Mouse (Mus musculus): Measurements from ENCODE around the gene Gm525. TPM values are rescaled to one million over a fixed set of nuclear protein-coding genes. Genes with fewer than 3 reads are reported as not detected.
"Not testable (repeated sequence)": the region's sequence is repeated elsewhere in the genome, so short reads cannot be mapped to it uniquely, and the experiment has no call there.

Gene Gm525
- polyA plus RNA-seq, 1 experiment from 2014 or later = not detected

- 36% methylated on average over 5 of the region's 5 CpGs for WGBS
- not testable (repeated sequence) for H3K36me3 ChIP-seq (ENCODE audit: control insufficient read depth, insufficient read depth); H3K27me3 ChIP-seq (replicated peaks; ENCODE audit: control insufficient read depth, insufficient read depth, low read length); H3K4me2 ChIP-seq (ENCODE audit: low read length); H3K4me1 ChIP-seq (replicated peaks; ENCODE audit: control insufficient read depth, insufficient read depth, low read length); H3K9ac ChIP-seq (replicated peaks; ENCODE audit: low read depth, low read length); H3K4me3 ChIP-seq (replicated peaks; ENCODE audit: low read length); ATAC-seq; H3K27ac ChIP-seq (ENCODE audit: low read length); H3K9me3 ChIP-seq (ENCODE audit: control insufficient read depth, low read length)
These were observed 8.3 kb downstream of the Gm525 start for GRCm38 (mm10) chr11:89081906-89082305.

- not testable (repeated sequence) for ATAC-seq; H3K9me3 ChIP-seq (ENCODE audit: control insufficient read depth, low read length); H3K9ac ChIP-seq (replicated peaks; ENCODE audit: low read depth, low read length); H3K4me1 ChIP-seq (replicated peaks; ENCODE audit: control insufficient read depth, insufficient read depth, low read length); H3K36me3 ChIP-seq (ENCODE audit: control insufficient read depth, insufficient read depth); H3K4me2 ChIP-seq (ENCODE audit: low read length); H3K4me3 ChIP-seq (replicated peaks; ENCODE audit: low read length); H3K27ac ChIP-seq (ENCODE audit: low read length); H3K27me3 ChIP-seq (replicated peaks; ENCODE audit: control insufficient read depth, insufficient read depth, low read length)
- 91% methylated on average over 3 of the region's 3 CpGs for WGBS
These were observed 9.1 kb downstream of the Gm525 start for GRCm38 (mm10) chr11:89082691-89083090.

DNA sequence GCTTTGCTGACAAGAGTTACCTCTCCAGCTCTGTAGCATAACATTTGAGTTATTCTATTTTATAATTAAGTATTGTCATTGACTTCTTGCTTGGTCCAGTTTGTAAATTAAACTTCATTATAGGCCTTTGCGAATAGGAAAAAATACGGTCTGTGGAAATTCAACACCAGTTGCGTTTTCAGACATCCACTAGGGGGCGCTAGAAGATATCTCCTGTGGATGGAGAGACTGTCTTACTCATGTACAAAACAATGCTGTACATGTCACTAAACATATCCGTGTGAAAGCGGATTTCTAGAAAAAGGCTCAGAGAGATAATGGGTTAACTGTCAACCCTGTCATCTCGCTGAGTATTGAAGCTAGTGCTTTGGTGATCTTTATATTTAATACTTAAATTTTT, 11.0 kb downstream of the Gm525 start:
- H3K27ac ChIP-seq (ENCODE audit: low read length) = no peak overlapping the region
- 39% methylated on average over 7 of the region's 7 CpGs for WGBS

DNA sequence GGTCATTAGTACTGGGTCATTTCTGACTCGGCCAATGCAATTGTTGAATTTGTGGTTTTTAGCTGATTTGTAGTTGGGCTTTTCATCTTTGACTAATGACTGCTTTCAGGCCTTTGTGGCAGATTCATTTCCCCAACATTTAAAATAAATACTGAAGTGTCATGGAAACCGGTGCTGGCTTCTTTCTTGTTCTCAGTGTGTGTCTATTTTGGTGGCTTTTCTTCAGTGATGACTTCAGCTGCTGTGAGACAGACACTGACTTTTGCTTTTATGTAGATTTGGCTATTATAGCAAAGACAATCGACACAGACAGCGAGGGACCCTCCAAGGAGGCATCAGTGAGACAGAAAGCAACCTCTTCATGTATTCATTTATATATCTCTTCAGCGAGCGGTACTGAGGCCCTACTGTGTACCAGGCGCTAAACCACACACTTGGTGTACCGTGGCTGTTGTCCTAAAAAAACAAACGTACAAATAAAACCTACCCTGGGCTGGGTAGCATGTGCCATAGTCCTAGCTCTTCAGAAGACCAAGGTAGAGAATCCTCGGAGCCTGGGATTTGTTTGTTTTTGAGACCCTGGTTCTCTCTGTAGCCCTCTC, 12.7 kb downstream of the Gm525 start:
- Histone ChIP-seq H3K9me3 (ENCODE audit: control insufficient read depth, low read length) (no peaks in the 10 kb centered on the region), H3K27ac (ENCODE audit: low read length) (no peak overlapping the region), H3K9ac (replicated peaks; ENCODE audit: low read depth, low read length) (no peak overlapping the region), H3K4me1 (replicated peaks; ENCODE audit: control insufficient read depth, insufficient read depth, low read length) (no peaks in the 10 kb centered on the region), H3K27me3 (replicated peaks; ENCODE audit: control insufficient read depth, insufficient read depth, low read length) (no peaks in the 10 kb centered on the region), H3K4me3 (replicated peaks; ENCODE audit: low read length) (no peak overlapping the region), H3K36me3 (ENCODE audit: control insufficient read depth, insufficient read depth) (no peaks in the 10 kb centered on the region), H3K4me2 (ENCODE audit: low read length) (no peak overlapping the region)
- 78% methylated on average over 10 of the region's 10 CpGs for WGBS
- ATAC-seq = no peak

More for the DNA sequence above, 11.0 kb downstream of the Gm525 start:
- no peaks in the 10 kb centered on the region for H3K36me3 ChIP-seq (ENCODE audit: control insufficient read depth, insufficient read depth)
- H3K9ac ChIP-seq (replicated peaks; ENCODE audit: low read depth, low read length) = no peak overlapping the region
- no peaks in the 10 kb centered on the region for H3K9me3 ChIP-seq (ENCODE audit: control insufficient read depth, low read length)
- no peaks in the 10 kb centered on the region for H3K4me1 ChIP-seq (replicated peaks; ENCODE audit: control insufficient read depth, insufficient read depth, low read length)
- ATAC-seq = no peak
- H3K27me3 ChIP-seq (replicated peaks; ENCODE audit: control insufficient read depth, insufficient read depth, low read length) = no peaks in the 10 kb centered on the region
- H3K4me3 ChIP-seq (replicated peaks; ENCODE audit: low read length) = no peak overlapping the region
- H3K4me2 ChIP-seq (ENCODE audit: low read length) = no peak overlapping the region

DNA sequence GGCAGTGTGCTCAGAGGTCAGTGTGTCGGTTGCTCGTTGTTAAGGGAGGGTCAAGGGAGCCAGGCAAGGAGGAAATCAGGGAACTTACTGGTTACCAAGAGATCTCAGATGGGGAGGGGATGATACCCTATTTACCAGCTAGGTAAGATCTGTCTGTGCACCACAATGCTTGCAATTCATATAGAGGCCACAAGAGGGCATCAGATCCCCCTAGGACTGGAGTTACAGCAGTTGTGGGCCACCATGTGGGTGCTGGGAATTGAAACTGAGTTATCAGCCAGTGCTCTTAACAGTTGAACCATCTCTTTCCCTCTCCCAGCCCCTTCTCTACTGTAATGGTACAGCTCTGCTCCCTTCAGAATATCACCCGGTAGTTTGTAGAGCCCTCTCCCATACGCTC, 15.1 kb downstream of the Gm525 start:
- Histone ChIP-seq H3K27ac (ENCODE audit: low read length) (no peak overlapping the region), H3K4me3 (replicated peaks; ENCODE audit: low read length) (no peak overlapping the region), H3K9ac (replicated peaks; ENCODE audit: low read depth, low read length) (no peak overlapping the region), H3K36me3 (ENCODE audit: control insufficient read depth, insufficient read depth) (no peaks in the 10 kb centered on the region), H3K27me3 (replicated peaks; ENCODE audit: control insufficient read depth, insufficient read depth, low read length) (no peaks in the 10 kb centered on the region), H3K4me1 (replicated peaks; ENCODE audit: control insufficient read depth, insufficient read depth, low read length) (no peaks in the 10 kb centered on the region), H3K4me2 (ENCODE audit: low read length) (no peak overlapping the region), H3K9me3 (ENCODE audit: control insufficient read depth, low read length) (no peaks in the 10 kb centered on the region)
- WGBS = 87% methylated on average over 4 of the region's 4 CpGs
- ATAC-seq = no peak

DNA sequence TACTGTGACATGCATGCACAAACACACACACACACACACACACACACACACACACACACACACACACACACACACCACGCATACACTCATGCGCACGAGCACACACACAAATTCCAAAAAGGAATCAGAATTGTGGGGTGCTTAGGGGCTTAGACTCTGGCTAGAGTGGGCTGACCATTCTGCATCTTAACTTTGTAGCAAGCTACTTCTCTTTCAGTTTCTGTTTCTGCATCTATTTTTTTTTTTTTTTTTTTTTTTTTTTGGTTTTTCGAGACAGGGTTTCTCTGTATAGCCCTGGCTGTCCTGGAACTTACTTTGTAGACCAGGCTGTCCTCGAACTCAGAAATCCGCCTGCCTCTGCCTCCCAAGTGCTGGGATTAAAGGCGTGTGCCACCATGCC, 16.7 kb downstream of the Gm525 start:
- ATAC-seq; H3K9ac ChIP-seq (replicated peaks; ENCODE audit: low read depth, low read length); H3K9me3 ChIP-seq (ENCODE audit: control insufficient read depth, low read length); H3K27me3 ChIP-seq (replicated peaks; ENCODE audit: control insufficient read depth, insufficient read depth, low read length); H3K36me3 ChIP-seq (ENCODE audit: control insufficient read depth, insufficient read depth); H3K4me1 ChIP-seq (replicated peaks; ENCODE audit: control insufficient read depth, insufficient read depth, low read length); H3K4me2 ChIP-seq (ENCODE audit: low read length); H3K4me3 ChIP-seq (replicated peaks; ENCODE audit: low read length); H3K27ac ChIP-seq (ENCODE audit: low read length): not testable (repeated sequence)
- WGBS = 96% methylated on average over 6 of the region's 7 CpGs

DNA sequence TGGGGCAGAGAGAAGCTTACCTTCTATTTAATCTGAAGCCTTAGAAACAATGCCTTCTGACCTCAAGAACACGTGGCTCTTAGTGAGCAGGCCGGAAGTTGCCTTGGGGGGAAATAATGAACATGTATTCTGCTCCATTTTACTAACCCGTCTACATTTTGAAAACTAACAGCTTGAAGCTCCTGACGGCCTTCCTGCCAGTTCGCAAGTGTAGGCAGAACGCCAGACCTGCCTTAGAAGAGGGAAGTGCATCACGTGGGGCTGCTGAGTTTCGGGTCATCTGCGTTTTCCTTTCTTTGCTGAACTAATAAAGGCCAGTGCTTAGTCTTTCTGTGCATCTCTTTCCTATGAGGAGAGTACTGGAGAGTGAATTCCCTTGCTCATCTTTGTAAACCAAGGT, 19.1 kb downstream of the Gm525 start:
- no peak for ATAC-seq
- H3K27me3 ChIP-seq (replicated peaks; ENCODE audit: control insufficient read depth, insufficient read depth, low read length) = no peaks in the 10 kb centered on the region
- H3K4me2 ChIP-seq (ENCODE audit: low read length) = no peak overlapping the region

GRCm38 (mm10) chr11:89095306-89095705, 21.7 kb downstream of the Gm525 start:
- WGBS = 81% methylated on average over 3 of the region's 3 CpGs
- no peak for ATAC-seq
- Histone ChIP-seq H3K9ac (replicated peaks; ENCODE audit: low read depth, low read length) (no peak overlapping the region), H3K4me1 (replicated peaks; ENCODE audit: control insufficient read depth, insufficient read depth, low read length) (no peaks in the 10 kb centered on the region), H3K36me3 (ENCODE audit: control insufficient read depth, insufficient read depth) (no peaks in the 10 kb centered on the region), H3K27me3 (replicated peaks; ENCODE audit: control insufficient read depth, insufficient read depth, low read length) (no peaks in the 10 kb centered on the region), H3K4me3 (replicated peaks; ENCODE audit: low read length) (no peak overlapping the region), H3K27ac (ENCODE audit: low read length) (no peak overlapping the region), H3K9me3 (ENCODE audit: control insufficient read depth, low read length) (no peaks in the 10 kb centered on the region), H3K4me2 (ENCODE audit: low read length) (no peak overlapping the region)

More for the DNA sequence above, 19.1 kb downstream of the Gm525 start:
- H3K4me3 ChIP-seq (replicated peaks; ENCODE audit: low read length) = no peak overlapping the region
- no peaks in the 10 kb centered on the region for H3K4me1 ChIP-seq (replicated peaks; ENCODE audit: control insufficient read depth, insufficient read depth, low read length)
- H3K9me3 ChIP-seq (ENCODE audit: control insufficient read depth, low read length) = no peaks in the 10 kb centered on the region
- H3K27ac ChIP-seq (ENCODE audit: low read length) = no peak overlapping the region
- WGBS = 70% methylated on average over 9 of the region's 9 CpGs
- H3K36me3 ChIP-seq (ENCODE audit: control insufficient read depth, insufficient read depth) = no peaks in the 10 kb centered on the region
- no peak overlapping the region for H3K9ac ChIP-seq (replicated peaks; ENCODE audit: low read depth, low read length)

DNA sequence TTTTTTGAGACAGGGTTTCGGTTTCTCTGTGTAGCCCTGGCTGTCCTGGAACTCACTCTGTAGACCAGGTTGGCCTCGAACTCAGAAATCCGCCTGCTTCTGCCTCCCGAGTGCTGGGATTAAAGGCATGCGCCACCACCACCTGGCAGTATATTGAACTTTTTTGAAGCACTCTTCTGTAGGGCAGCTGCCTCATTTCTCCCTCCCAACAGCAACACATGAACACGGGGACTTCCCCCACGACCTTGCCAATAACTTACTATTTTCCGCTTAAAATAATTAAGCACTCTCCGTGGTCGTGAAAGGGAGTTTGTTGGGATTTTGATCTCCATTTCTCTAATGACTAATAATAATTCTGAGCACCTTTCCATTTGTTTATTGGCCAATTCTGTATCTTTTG, 23.7 kb downstream of the Gm525 start:
- H3K9me3 ChIP-seq (ENCODE audit: control insufficient read depth, low read length) = not testable (repeated sequence)

More for the DNA sequence above, 23.7 kb downstream of the Gm525 start:
- not testable (repeated sequence) for H3K27ac ChIP-seq (ENCODE audit: low read length); ATAC-seq; H3K27me3 ChIP-seq (replicated peaks; ENCODE audit: control insufficient read depth, insufficient read depth, low read length); H3K4me1 ChIP-seq (replicated peaks; ENCODE audit: control insufficient read depth, insufficient read depth, low read length); H3K4me3 ChIP-seq (replicated peaks; ENCODE audit: low read length); H3K4me2 ChIP-seq (ENCODE audit: low read length); H3K36me3 ChIP-seq (ENCODE audit: control insufficient read depth, insufficient read depth); H3K9ac ChIP-seq (replicated peaks; ENCODE audit: low read depth, low read length)
- WGBS = 89% methylated on average over 10 of the region's 10 CpGs

Measured in forebrain, embryonic 16.5 days (tissue).